Mouse (Mus musculus) heart, postnatal 0 days (tissue): Measurements from ENCODE around the gene Pithd1.

Source experiments
- CTCF ChIP-seq: IDR thresholded peaks from 2 replicates; pipeline ENCODE4 v1.5.1; 2016; ENCODE audit warnings: antibody characterized with exemption, control low read depth, low read depth
- EP300 ChIP-seq: IDR thresholded peaks from 2 replicates; pipeline ENCODE4 v1.6.1; 2016; ENCODE audit warnings: antibody characterized with exemption, low read depth

- TF ChIP-seq CTCF (no peak), EP300 (no peak)
Measured at GRCm38 (mm10) chr4:136020743-136021548, 33.9 kb upstream of the Pithd1 start.
